In the genomic region with DNA sequence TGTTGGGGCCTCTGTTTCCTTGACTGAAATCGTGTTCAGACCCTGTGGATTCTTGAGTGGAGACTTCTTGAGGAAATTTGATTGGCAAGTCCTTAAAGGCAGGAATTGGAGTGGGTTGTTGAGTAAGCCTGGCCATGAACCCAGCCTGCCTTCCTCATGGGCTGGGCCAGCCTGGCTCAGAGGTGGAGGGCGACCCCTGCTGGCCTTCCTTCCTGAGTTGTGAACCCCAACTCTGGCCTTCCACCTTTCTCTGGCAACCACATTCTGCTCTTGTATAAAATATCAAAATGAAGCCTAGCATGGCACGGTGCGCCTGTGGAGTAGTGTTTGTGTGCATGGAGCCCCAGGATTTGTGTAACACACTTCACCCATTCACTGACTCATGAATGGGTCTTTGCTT, we compare ENCODE assay signal across 8 mouse cellular contexts. TPM values are rescaled to one million over a fixed set of nuclear protein-coding genes. Genes with fewer than 3 reads are reported as not detected.
A peak's percentile ranks its signal among the peaks of the same experiment; 100 is the strongest.
DNase-seq lines count a peak whose midpoint lies in the region; ATAC-seq and TF ChIP-seq lines count a peak whose summit lies in the region.

No protein-coding gene starts in this region.

- no peaks in the 10 kb centered on the region for H3K27me3 ChIP-seq in hindbrain, postnatal 0 days (ENCODE audit: insufficient read depth, low read length)
- H3K27me3 ChIP-seq in hindbrain, embryonic 14.5 days (ENCODE audit: control insufficient read depth, insufficient read depth, low read length) = no peaks in the 10 kb centered on the region
- H3K27me3 ChIP-seq in Patski = peaks cover 5% of the 10 kb centered on the region
- H3K27me3 ChIP-seq in forebrain, embryonic 12.5 days = no peaks in the 10 kb centered on the region; the same call in 1 of the 2 replicates
- no peaks in the 10 kb centered on the region for H3K27me3 ChIP-seq in hindbrain, embryonic 16.5 days (replicated peaks; ENCODE audit: control insufficient read depth, insufficient read depth, low read length)

- H3K9me3 ChIP-seq in hindbrain, postnatal 0 days (ENCODE audit: low read length) = no peaks in the 10 kb centered on the region
- no peaks in the 10 kb centered on the region for H3K9me3 ChIP-seq in hindbrain, embryonic 14.5 days (ENCODE audit: control insufficient read depth, low read length)
- H3K9me3 ChIP-seq in forebrain, embryonic 12.5 days = no peaks in the 10 kb centered on the region
- H3K9me3 ChIP-seq in hindbrain, embryonic 16.5 days (ENCODE audit: control insufficient read depth, low read length) = no peaks in the 10 kb centered on the region

- no peak overlapping the region for H3K9ac ChIP-seq in hindbrain, postnatal 0 days (replicated peaks; ENCODE audit: low read length)
- H3K9ac ChIP-seq in hindbrain, embryonic 14.5 days = no peak overlapping the region
- H3K9ac ChIP-seq in forebrain, embryonic 12.5 days = no peak overlapping the region
- no peak overlapping the region for H3K9ac ChIP-seq in hindbrain, embryonic 16.5 days (ENCODE audit: low read depth, low read length)

- ATAC-seq in hindbrain, postnatal 0 days = no peak
- no peak for ATAC-seq in hindbrain, embryonic 14.5 days (ENCODE audit: low FRiP score)
- no peak for ATAC-seq in Patski
- ATAC-seq in granulocyte monocyte progenitor cell, adult 5-6 weeks (replicated peaks; ENCODE audit: poor library complexity, severe bottlenecking) = peak; percentile 40; the same call in 1 of the 2 replicates
- peak; percentile 51; the same call in 1 of the 2 replicates for ATAC-seq in megakaryocyte, adult 5-6 weeks (ENCODE audit: poor library complexity, severe bottlenecking)
- no peak for ATAC-seq in forebrain, embryonic 12.5 days (ENCODE audit: low FRiP score)
- ATAC-seq in hindbrain, embryonic 16.5 days = no peak

- DNase-seq in hindbrain, postnatal 0 days (ENCODE audit: low spot score) = peak; percentile 33
- no peak for DNase-seq in hindbrain, embryonic 14.5 days (ENCODE audit: low spot score)
- DNase-seq in B cell, adult 2 months = peak; percentile 65 to 67
- no peak for DNase-seq in Patski (ENCODE audit: low read depth, low spot score)

- in situ Hi-C loops in Patski (cut with MboI; ENCODE audit: low pct_unique_long_range_greater_than_20kb) = no loop called here

- H3K4me3 ChIP-seq in hindbrain, postnatal 0 days (ENCODE audit: low read length) = no peak overlapping the region
- no peak overlapping the region for H3K4me3 ChIP-seq in hindbrain, embryonic 14.5 days (replicated peaks; ENCODE audit: low read length)
- H3K4me3 ChIP-seq in forebrain, embryonic 12.5 days (replicated peaks) = no peak overlapping the region
- H3K4me3 ChIP-seq in hindbrain, embryonic 16.5 days (ENCODE audit: low read length) = no peak overlapping the region

- H3K27ac ChIP-seq in hindbrain, postnatal 0 days = no peak overlapping the region
- no peak overlapping the region for H3K27ac ChIP-seq in hindbrain, embryonic 14.5 days
- H3K27ac ChIP-seq in forebrain, embryonic 12.5 days = no peak overlapping the region
- no peak overlapping the region for H3K27ac ChIP-seq in hindbrain, embryonic 16.5 days (ENCODE audit: low read depth, low read length)

- H3K4me2 ChIP-seq in hindbrain, postnatal 0 days (ENCODE audit: low read depth, low read length) = no peak overlapping the region
- no peak overlapping the region for H3K4me2 ChIP-seq in hindbrain, embryonic 14.5 days (replicated peaks)
- no peak overlapping the region for H3K4me2 ChIP-seq in forebrain, embryonic 12.5 days
- no peak overlapping the region for H3K4me2 ChIP-seq in hindbrain, embryonic 16.5 days (ENCODE audit: low read length)

- WGBS in hindbrain, postnatal 0 days = 41% methylated on average over 4 of the region's 4 CpGs
- WGBS in hindbrain, embryonic 14.5 days = 49% methylated on average over 4 of the region's 4 CpGs
- WGBS in forebrain, embryonic 12.5 days = 45% methylated on average over 4 of the region's 4 CpGs
- 45% methylated on average over 4 of the region's 4 CpGs for WGBS in hindbrain, embryonic 16.5 days

- no peaks in the 10 kb centered on the region for H3K36me3 ChIP-seq in hindbrain, postnatal 0 days (ENCODE audit: insufficient read depth, low read length)
- no peaks in the 10 kb centered on the region for H3K36me3 ChIP-seq in hindbrain, embryonic 14.5 days (replicated peaks; ENCODE audit: control insufficient read depth, insufficient read depth)
- no peaks in the 10 kb centered on the region for H3K36me3 ChIP-seq in forebrain, embryonic 12.5 days (replicated peaks)
- no peaks in the 10 kb centered on the region for H3K36me3 ChIP-seq in hindbrain, embryonic 16.5 days (ENCODE audit: control insufficient read depth, insufficient read depth, low read length)

- no peaks in the 10 kb centered on the region for H3K4me1 ChIP-seq in hindbrain, postnatal 0 days (ENCODE audit: insufficient read depth, low read length)
- H3K4me1 ChIP-seq in hindbrain, embryonic 14.5 days (replicated peaks; ENCODE audit: control insufficient read depth, insufficient read depth, low read length) = no peaks in the 10 kb centered on the region
- no peaks in the 10 kb centered on the region for H3K4me1 ChIP-seq in forebrain, embryonic 12.5 days
- no peaks in the 10 kb centered on the region for H3K4me1 ChIP-seq in hindbrain, embryonic 16.5 days (ENCODE audit: control insufficient read depth, insufficient read depth, low read depth, low read length)

- peak; percentile 64 for TF ChIP-seq CTCF in hindbrain, postnatal 0 days (IDR thresholded peaks at IDR 0.05; ENCODE audit: low read depth)
- TF ChIP-seq CTCF in Patski (IDR thresholded peaks at IDR 0.05) = peak; percentile 81

- CTCF ChIA-PET in Patski (lab: Charles Lee) = no interaction called here

- POLR2A ChIA-PET in Patski (lab: Charles Lee) = no interaction called here

RNA-seq across cellular contexts. Expression of gene Hmcn2, which starts 8.5 kb away (rescaled TPM):
- total RNA-seq in hindbrain, postnatal 0 days (2014; rRNA removed) = 0.68 TPM in 2 replicates
- 0.16 and 0.54 TPM in 2 replicates for polyA plus RNA-seq in hindbrain, postnatal 0 days (2015; fragmentation: Nextera tagmentation; extraction: Ambion mirVana)
- 0.14 and 0.37 TPM in 2 replicates for polyA plus RNA-seq in hindbrain, embryonic 14.5 days (2014; fragmentation: Nextera tagmentation; extraction: Ambion mirVana)
- polyA plus RNA-seq in Patski (2021) = 0.91 TPM
- total RNA-seq in granulocyte monocyte progenitor cell, adult 5-6 weeks (2014; fragmentation: Nextera tagmentation) = 0.09 TPM in 1 of 2 replicates, not detected in the other
- 0.15 TPM in 1 of 2 replicates, not detected in the other for total RNA-seq in granulocyte monocyte progenitor cell, adult 5-6 weeks (2017)
- 0.02 TPM in 1 of 2 replicates, not detected in the other for total RNA-seq in megakaryocyte, adult 5-6 weeks (2015)
- 0.26 TPM in 1 of 2 replicates, not detected in the other for total RNA-seq in megakaryocyte, adult 5-6 weeks (2017)
- 0.08 and 0.09 TPM in 2 replicates for polyA plus RNA-seq in forebrain, embryonic 12.5 days (2016; fragmentation: Nextera tagmentation; extraction: Ambion mirVana)
- polyA plus RNA-seq in hindbrain, embryonic 16.5 days (2015; fragmentation: Nextera tagmentation; extraction: Ambion mirVana) = 0.30 TPM in 2 replicates

Comparison
In these comparisons a context has a peak if more than half of its experiments do, and no peak if none do; other contexts are left out.
1. DNase-seq: peak in hindbrain, postnatal 0 days (single experiment) and B cell, adult 2 months (2 of 2); none in hindbrain, embryonic 14.5 days (single experiment) and Patski (single experiment).
2. ATAC-seq: peak in granulocyte monocyte progenitor cell, adult 5-6 weeks (single experiment) and megakaryocyte, adult 5-6 weeks (single experiment); none in hindbrain, postnatal 0 days (single experiment), hindbrain, embryonic 14.5 days (single experiment), Patski (single experiment), forebrain, embryonic 12.5 days (single experiment) and hindbrain, embryonic 16.5 days (single experiment).